ENCODE assay signal across 11 mouse cellular contexts in the genomic region with DNA sequence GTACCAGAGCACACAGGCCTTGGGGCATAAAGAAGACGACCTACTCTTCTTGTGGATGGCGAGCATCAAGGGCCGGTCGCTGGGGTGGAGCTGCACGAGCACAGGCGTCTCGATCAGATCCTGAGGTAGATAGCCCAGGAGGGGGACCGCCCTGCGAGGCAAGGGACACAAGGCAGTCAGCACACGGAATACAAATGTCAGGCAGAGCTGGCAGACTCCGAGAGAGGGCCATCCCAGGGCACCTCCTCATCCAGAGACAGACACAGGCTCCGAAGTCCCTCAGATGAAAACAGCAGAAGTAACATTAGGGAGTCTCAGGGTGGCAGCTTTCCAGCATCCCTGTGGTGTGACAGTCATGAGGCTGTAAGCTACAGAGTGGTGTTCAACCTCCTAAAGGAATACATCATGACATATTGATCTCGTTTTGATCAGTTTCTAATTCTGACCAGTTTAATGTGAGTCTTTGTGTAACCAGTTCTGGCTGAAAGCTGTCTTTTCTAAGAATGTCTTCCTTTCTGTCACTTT. TPM values are rescaled to one million over a fixed set of nuclear protein-coding genes. Genes with fewer than 3 reads are reported as not detected.
DNase-seq lines count a peak whose midpoint lies in the region; ATAC-seq and TF ChIP-seq lines count a peak whose summit lies in the region.
"Had no signal": no experiment of that assay in that cellular context is flagged by ENCODE, and none has a peak within 500 bp of the region (broad histone marks: within the 10 kb centered on the region; RNA-seq: fewer than 3 reads in every experiment).

No protein-coding gene starts in this region.

- H3K27ac ChIP-seq in heart, embryonic 10.5 days = peak overlapping the region; percentile 50; the same call in 1 of the 2 replicates
- peak overlapping the region; percentile 95 for H3K27ac ChIP-seq in liver, postnatal 0 days (ENCODE audit: low read depth)
- H3K27ac ChIP-seq in liver, embryonic 11.5 days (ENCODE audit: low read depth, low read length) = no peak overlapping the region
- H3K27ac ChIP-seq in embryonic facial prominence, embryonic 13.5 days = peak overlapping the region; percentile 60
- H3K27ac ChIP-seq: liver, embryonic 14.5 days; neural tube, embryonic 13.5 days had no signal

- WGBS in heart, embryonic 10.5 days = 83% methylated on average over 13 of the region's 13 CpGs
- 81% methylated on average over 13 of the region's 13 CpGs for WGBS in liver, postnatal 0 days (ENCODE audit: insufficient replicate concordance)
- WGBS in liver, embryonic 11.5 days = 83% methylated on average over 13 of the region's 13 CpGs
- 78% methylated on average over 13 of the region's 13 CpGs for whole genome bisulfite sequencing in embryonic facial prominence, embryonic 13.5 days

- no peak overlapping the region for H3K4me3 ChIP-seq in heart, embryonic 10.5 days
- H3K4me3 ChIP-seq in liver, postnatal 0 days (ENCODE audit: low read depth, low read length) = no peak overlapping the region
- no peak overlapping the region for H3K4me3 ChIP-seq in liver, embryonic 11.5 days (ENCODE audit: low read depth, low read length)
- no peak overlapping the region for H3K4me3 ChIP-seq in embryonic facial prominence, embryonic 13.5 days
- H3K4me3 ChIP-seq: neural tube, embryonic 13.5 days had no signal

- H3K4me2 ChIP-seq in liver, postnatal 0 days (ENCODE audit: low read depth, low read length) = no peak overlapping the region
- no peak overlapping the region for H3K4me2 ChIP-seq in liver, embryonic 11.5 days
- no peak overlapping the region for H3K4me2 ChIP-seq in embryonic facial prominence, embryonic 13.5 days
- H3K4me2 ChIP-seq: neural tube, embryonic 13.5 days had no signal

- peaks cover 16% of the 10 kb centered on the region for H3K4me1 ChIP-seq in heart, embryonic 10.5 days
- peaks cover 35% of the 10 kb centered on the region for H3K4me1 ChIP-seq in liver, postnatal 0 days (ENCODE audit: insufficient read depth)
- H3K4me1 ChIP-seq in liver, embryonic 11.5 days (replicated peaks; ENCODE audit: control insufficient read depth, insufficient read depth, low read length) = no peaks in the 10 kb centered on the region
- peaks cover 18% of the 10 kb centered on the region for H3K4me1 ChIP-seq in embryonic facial prominence, embryonic 13.5 days

- no peaks in the 10 kb centered on the region for H3K27me3 ChIP-seq in heart, embryonic 10.5 days (ENCODE audit: insufficient read depth, poor library complexity, severe bottlenecking)
- H3K27me3 ChIP-seq in liver, postnatal 0 days (ENCODE audit: insufficient read depth, low read length) = no peaks in the 10 kb centered on the region
- H3K27me3 ChIP-seq in liver, embryonic 11.5 days (replicated peaks; ENCODE audit: control insufficient read depth, insufficient read depth, low read length) = no peaks in the 10 kb centered on the region
- no peaks in the 10 kb centered on the region for H3K27me3 ChIP-seq in embryonic facial prominence, embryonic 13.5 days
- H3K27me3 ChIP-seq: neural tube, embryonic 13.5 days had no signal

- ATAC-seq in liver, postnatal 0 days = no peak
- ATAC-seq in liver, embryonic 11.5 days (replicated peaks; ENCODE audit: low FRiP score) = no peak
- ATAC-seq in embryonic facial prominence, embryonic 13.5 days (ENCODE audit: insufficient number of reproducible peaks, insufficient read depth, low FRiP score, low TSS enrichment, low read depth) = no peak
- no peak for ATAC-seq in CD4-positive, CD25-positive, alpha-beta regulatory T cell, adult 4 months

- TF ChIP-seq EP300 in liver, postnatal 0 days (IDR thresholded peaks at IDR 0.05; ENCODE audit: low read depth) = no peak

- no peak for DNase-seq in heart, embryonic 10.5 days (ENCODE audit: low spot score)
- DNase-seq in heart, postnatal 25 days (ENCODE audit: low spot score) = no peak
- no peak for DNase-seq in liver, postnatal 0 days
- DNase-seq in liver, embryonic 11.5 days (ENCODE audit: low spot score) = no peak
- DNase-seq in lung, postnatal 36 days = peak; percentile 37
- no peak for DNase-seq in urinary bladder, postnatal 10 days (ENCODE audit: low spot score)
- DNase-seq: embryo, embryonic 11 days had no signal

- no peaks in the 10 kb centered on the region for H3K9me3 ChIP-seq in heart, embryonic 10.5 days
- H3K9me3 ChIP-seq in liver, postnatal 0 days (ENCODE audit: low read length) = no peaks in the 10 kb centered on the region
- H3K9me3 ChIP-seq in liver, embryonic 11.5 days (ENCODE audit: control insufficient read depth, low read length) = no peaks in the 10 kb centered on the region
- no peaks in the 10 kb centered on the region for H3K9me3 ChIP-seq in embryonic facial prominence, embryonic 13.5 days
- H3K9me3 ChIP-seq: neural tube, embryonic 13.5 days had no signal

- intact Hi-C loops in heart, postnatal 25 days (cut with DNase I) = no loop called here

- no peak for TF ChIP-seq CTCF in liver, postnatal 0 days (IDR thresholded peaks at IDR 0.05; ENCODE audit: low read depth)

- peaks cover 38% of the 10 kb centered on the region; the same call in 1 of the 2 replicates for H3K36me3 ChIP-seq in heart, embryonic 10.5 days
- H3K36me3 ChIP-seq in liver, postnatal 0 days (replicated peaks; ENCODE audit: insufficient read depth, low read length) = peaks cover 38% of the 10 kb centered on the region
- H3K36me3 ChIP-seq in liver, embryonic 11.5 days (ENCODE audit: control insufficient read depth, insufficient read depth, low read length) = peaks cover 5% of the 10 kb centered on the region; the same call in 1 of the 2 replicates
- peaks cover 3% of the 10 kb centered on the region; the same call in 1 of the 2 replicates for H3K36me3 ChIP-seq in embryonic facial prominence, embryonic 13.5 days

- H3K9ac ChIP-seq in liver, postnatal 0 days (replicated peaks) = peak overlapping the region; percentile 30; the same call in 1 of the 2 replicates
- no peak overlapping the region for H3K9ac ChIP-seq in liver, embryonic 11.5 days (ENCODE audit: low read depth, low read length)
- H3K9ac ChIP-seq in embryonic facial prominence, embryonic 13.5 days = no peak overlapping the region; the same call in 1 of the 2 replicates
- H3K9ac ChIP-seq: liver, embryonic 14.5 days; neural tube, embryonic 13.5 days had no signal

RNA-seq across cellular contexts. Expression of gene Hes6, which starts 21.8 kb away (rescaled TPM):
- 70.6 and 74.2 TPM in 2 replicates for polyA plus RNA-seq in heart, embryonic 10.5 days (2016; fragmentation: Nextera tagmentation; extraction: Ambion mirVana)
- 10 to 100 TPM; 16.6 to 18.3 TPM for total RNA-seq in heart, postnatal 25 days (2021)
- 33.1 and 35.0 TPM in 2 replicates for polyA plus RNA-seq in liver, postnatal 0 days (2015; fragmentation: Nextera tagmentation; extraction: Ambion mirVana)
- 50.8 and 51.8 TPM in 2 replicates for polyA plus RNA-seq in liver, embryonic 11.5 days (2014; fragmentation: Nextera tagmentation; extraction: Ambion mirVana)
- 63.7 and 70.8 TPM in 2 replicates for polyA plus RNA-seq in embryonic facial prominence, embryonic 13.5 days (2015; fragmentation: Nextera tagmentation; extraction: Ambion mirVana)
- polyA plus RNA-seq in CD4-positive, CD25-positive, alpha-beta regulatory T cell, adult 4 months (2017; shearing (Covaris generic)) = 10 to 100 TPM; 11.4 to 12.5 TPM

RNA-seq across cellular contexts. Expression of gene Per2, which starts 23.5 kb away (rescaled TPM):
- 3.2 and 4.9 TPM in 2 replicates for polyA plus RNA-seq in heart, embryonic 10.5 days (2016; fragmentation: Nextera tagmentation; extraction: Ambion mirVana)
- total RNA-seq in heart, postnatal 25 days (2021) = 10 to 100 TPM in 1 of 2 experiments, 1 to 10 TPM in 1; 2.1 to 11.7 TPM
- polyA plus RNA-seq in liver, postnatal 0 days (2015; fragmentation: Nextera tagmentation; extraction: Ambion mirVana) = 2.4 and 2.5 TPM in 2 replicates
- polyA plus RNA-seq in liver, embryonic 11.5 days (2014; fragmentation: Nextera tagmentation; extraction: Ambion mirVana) = 4.5 and 6.8 TPM in 2 replicates
- polyA plus RNA-seq in embryonic facial prominence, embryonic 13.5 days (2015; fragmentation: Nextera tagmentation; extraction: Ambion mirVana) = 3.0 and 3.5 TPM in 2 replicates
- polyA plus RNA-seq in CD4-positive, CD25-positive, alpha-beta regulatory T cell, adult 4 months (2017; shearing (Covaris generic)) = 1 to 10 TPM; 1.9 to 2.1 TPM

RNA-seq across cellular contexts. Expression of gene Ilkap, which starts 37.1 kb away (rescaled TPM):
- 132 and 152 TPM in 2 replicates for polyA plus RNA-seq in heart, embryonic 10.5 days (2016; fragmentation: Nextera tagmentation; extraction: Ambion mirVana)
- total RNA-seq in heart, postnatal 25 days (2021) = 10 to 100 TPM; 41.3 to 48.1 TPM
- polyA plus RNA-seq in liver, postnatal 0 days (2015; fragmentation: Nextera tagmentation; extraction: Ambion mirVana) = 40.3 and 42.8 TPM in 2 replicates
- polyA plus RNA-seq in liver, embryonic 11.5 days (2014; fragmentation: Nextera tagmentation; extraction: Ambion mirVana) = 159 and 168 TPM in 2 replicates
- 152 and 158 TPM in 2 replicates for polyA plus RNA-seq in embryonic facial prominence, embryonic 13.5 days (2015; fragmentation: Nextera tagmentation; extraction: Ambion mirVana)
- 10 to 100 TPM; 30.3 to 36.3 TPM for polyA plus RNA-seq in CD4-positive, CD25-positive, alpha-beta regulatory T cell, adult 4 months (2017; shearing (Covaris generic))

RNA-seq across cellular contexts. Expression of gene Traf3ip1, which starts 58.8 kb away (rescaled TPM):
- polyA plus RNA-seq in heart, embryonic 10.5 days (2016; fragmentation: Nextera tagmentation; extraction: Ambion mirVana) = 6.1 and 7.3 TPM in 2 replicates
- total RNA-seq in heart, postnatal 25 days (2021) = 1 to 10 TPM; 5.7 to 5.9 TPM
- polyA plus RNA-seq in liver, postnatal 0 days (2015; fragmentation: Nextera tagmentation; extraction: Ambion mirVana) = 2.2 and 2.5 TPM in 2 replicates
- 4.4 TPM in 2 replicates for polyA plus RNA-seq in liver, embryonic 11.5 days (2014; fragmentation: Nextera tagmentation; extraction: Ambion mirVana)
- polyA plus RNA-seq in embryonic facial prominence, embryonic 13.5 days (2015; fragmentation: Nextera tagmentation; extraction: Ambion mirVana) = 8.7 and 12.1 TPM in 2 replicates
- 1 to 10 TPM; 3.5 to 5.2 TPM for polyA plus RNA-seq in CD4-positive, CD25-positive, alpha-beta regulatory T cell, adult 4 months (2017; shearing (Covaris generic))
